Mouse (Mus musculus) hindbrain, embryonic 14.5 days (tissue): ENCODE results near the gene Foxd4. TPM values are rescaled to one million over a fixed set of nuclear protein-coding genes. Genes with fewer than 3 reads are reported as not detected.

ENCODE experiments used
- ATAC-seq: fragments of 200-750 bp; cut with Nextera tagmentation; 2 replicates; pipeline ENCODE4 v1.8.0; 2017; ENCODE audit warnings: moderate number of reproducible peaks, mild to moderate bottlenecking, moderate TSS enrichment, moderate library complexity; ENCODE audit not compliant: low FRiP score
- DNase-seq: peaks from one replicate; pipeline ENCODE4 v3.0.0-alpha.2; 2015; ENCODE audit warnings: low spot score
- H3K27ac ChIP-seq: fragments of 300-500 bp; sonication (generic); 2 replicates; pipeline ENCODE4 v1.5.1; 2014; ENCODE audit warnings: mild to moderate bottlenecking, moderate library complexity
- H3K27me3 ChIP-seq: fragments of 300-500 bp; sonication (generic); 2 replicates; pipeline ENCODE4 v1.6.1; 2014; ENCODE audit warnings: mild to moderate bottlenecking, low read length, mixed read lengths; ENCODE audit not compliant: control insufficient read depth, insufficient read depth
- H3K36me3 ChIP-seq: fragments of 300-500 bp; sonication (generic); replicated peaks from 2 replicates; pipeline ENCODE4 v1.6.1; 2014; ENCODE audit not compliant: control insufficient read depth, insufficient read depth
- H3K4me1 ChIP-seq: fragments of 300-500 bp; sonication (generic); replicated peaks from 2 replicates; pipeline ENCODE4 v1.6.1; 2014; ENCODE audit warnings: antibody characterized with exemption, low read length, mixed read lengths; ENCODE audit not compliant: control insufficient read depth, insufficient read depth
- H3K4me2 ChIP-seq: fragments of 300-500 bp; sonication (generic); replicated peaks from 2 replicates; pipeline ENCODE4 v1.6.1; 2014; ENCODE audit warnings: mild to moderate bottlenecking, moderate library complexity
- H3K4me3 ChIP-seq: fragments of 300-500 bp; sonication (generic); replicated peaks from 2 replicates; pipeline ENCODE4 v1.5.1; 2014; ENCODE audit warnings: mild to moderate bottlenecking, low read length
- H3K9ac ChIP-seq: fragments of 300-500 bp; sonication (generic); 2 replicates; pipeline ENCODE4 v1.6.1; 2014
- H3K9me3 ChIP-seq: fragments of 300-500 bp; sonication (generic); 2 replicates; pipeline ENCODE4 v1.6.1; 2016; ENCODE audit warnings: low read length; ENCODE audit not compliant: control insufficient read depth
- WGBS: fragments of 180-500 bp; shearing (Covaris S2); extraction: QIAGEN DNeasy Blood & Tissue Kit; methylation state at CpG from one replicate; pipeline ENCODE4 v1.1.7; 2014; 5-methylcytosine and 5-hydroxymethylcytosine counted together
- polyA plus RNA-seq: library from polyadenylated mRNA; unstranded; fragments of >200 nt; fragmentation: Nextera tagmentation; extraction: Ambion mirVana; gene quantifications from 2 replicates; pipeline ENCODE4 v1.2.1, GENCODE M21; 2014

The Foxd4 gene
- polyA plus RNA-seq, 1 experiment from 2014 or later = 0.13 TPM

DNA sequence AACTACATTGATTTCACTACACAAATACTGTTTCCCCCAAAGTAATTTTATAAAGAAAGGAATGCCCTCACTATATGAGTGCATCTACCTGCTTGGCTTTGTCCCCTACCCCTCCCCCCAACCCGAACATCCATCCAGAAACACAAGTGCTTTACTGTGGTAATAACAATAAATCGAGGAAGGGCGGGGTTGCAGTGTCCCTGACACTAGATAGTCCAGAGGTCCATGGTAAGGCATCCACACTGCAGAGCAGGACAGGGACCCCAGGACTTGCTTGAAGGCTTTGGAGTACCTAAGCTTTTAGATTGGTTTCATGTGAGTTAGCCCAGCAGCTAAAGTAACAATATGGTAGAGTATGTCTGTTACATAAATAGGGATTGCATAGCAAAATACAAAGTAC is 669 bp upstream of the Foxd4 start:
- 6% methylated on average over 3 of the region's 3 CpGs for WGBS
- no peak overlapping the region for H3K4me2 ChIP-seq
- ATAC-seq = no peak
- no peak overlapping the region for H3K27ac ChIP-seq
- peaks cover 17% of the 10 kb centered on the region; the same call in 1 of the 2 replicates for H3K4me1 ChIP-seq
- H3K9me3 ChIP-seq = no peaks in the 10 kb centered on the region
- H3K27me3 ChIP-seq = peaks cover 72% of the 10 kb centered on the region
- no peak overlapping the region for H3K4me3 ChIP-seq
- H3K9ac ChIP-seq = no peak overlapping the region
- no peak for DNase-seq
- H3K36me3 ChIP-seq = no peaks in the 10 kb centered on the region

- H3K27ac ChIP-seq = no peak overlapping the region
- H3K9ac ChIP-seq = no peak overlapping the region
- DNase-seq (no peak), ATAC-seq (peak; percentile 54; the same call in 1 of the 2 replicates)
- under 1% methylated on average over 83 of the region's 84 CpGs for WGBS
- H3K36me3 ChIP-seq = no peaks in the 10 kb centered on the region
- no peaks in the 10 kb centered on the region for H3K9me3 ChIP-seq
- peaks cover 83% of the 10 kb centered on the region for H3K27me3 ChIP-seq
- peak overlapping the region; percentile 34 for H3K4me3 ChIP-seq
- H3K4me2 ChIP-seq = peak overlapping the region; percentile 58
- peaks cover 17% of the 10 kb centered on the region; the same call in 1 of the 2 replicates for H3K4me1 ChIP-seq
Measured at GRCm38 (mm10) chr19:24899578-24900544, 1.1 kb downstream of the Foxd4 start.

DNA sequence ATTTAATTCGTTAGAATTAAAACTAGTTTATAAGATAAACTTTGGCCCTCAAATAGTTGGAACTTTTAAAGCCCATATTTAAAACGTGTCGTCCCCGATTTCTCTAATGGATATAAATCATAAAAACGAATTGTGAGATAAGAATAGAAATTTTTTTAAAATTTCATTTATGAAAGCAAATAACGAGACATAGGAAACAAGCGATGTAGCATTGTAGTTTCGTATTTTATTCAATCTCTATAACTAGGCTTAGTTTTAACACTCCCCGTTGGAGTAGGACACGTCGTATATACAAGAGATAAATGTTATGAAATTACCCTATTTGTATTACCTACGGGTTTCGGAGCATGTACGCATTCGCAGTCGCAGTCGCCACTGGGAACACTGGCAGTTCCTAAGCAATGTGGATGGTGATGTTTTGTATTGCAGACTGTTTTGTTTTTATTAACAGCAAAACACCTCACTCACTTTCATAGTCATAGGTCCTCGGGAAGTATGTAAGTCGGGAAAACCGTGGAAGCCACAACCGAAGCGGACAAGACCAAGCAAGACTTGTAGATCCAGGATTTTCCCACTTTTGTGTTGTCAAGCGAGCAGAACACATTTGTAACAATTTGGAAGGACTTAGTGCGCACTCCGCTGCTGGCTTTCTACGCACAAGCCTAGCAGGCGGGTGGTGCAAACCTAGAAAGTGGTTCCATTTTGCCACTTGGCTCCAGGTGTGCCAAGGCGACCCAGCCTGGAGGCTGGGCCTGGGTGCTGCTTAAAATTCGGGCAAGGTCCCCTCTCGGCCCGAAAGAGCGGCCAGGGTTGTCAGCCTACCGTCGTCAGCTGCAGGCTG is 2.0 kb downstream of the Foxd4 start:
- peaks cover 77% of the 10 kb centered on the region for H3K27me3 ChIP-seq

DNA sequence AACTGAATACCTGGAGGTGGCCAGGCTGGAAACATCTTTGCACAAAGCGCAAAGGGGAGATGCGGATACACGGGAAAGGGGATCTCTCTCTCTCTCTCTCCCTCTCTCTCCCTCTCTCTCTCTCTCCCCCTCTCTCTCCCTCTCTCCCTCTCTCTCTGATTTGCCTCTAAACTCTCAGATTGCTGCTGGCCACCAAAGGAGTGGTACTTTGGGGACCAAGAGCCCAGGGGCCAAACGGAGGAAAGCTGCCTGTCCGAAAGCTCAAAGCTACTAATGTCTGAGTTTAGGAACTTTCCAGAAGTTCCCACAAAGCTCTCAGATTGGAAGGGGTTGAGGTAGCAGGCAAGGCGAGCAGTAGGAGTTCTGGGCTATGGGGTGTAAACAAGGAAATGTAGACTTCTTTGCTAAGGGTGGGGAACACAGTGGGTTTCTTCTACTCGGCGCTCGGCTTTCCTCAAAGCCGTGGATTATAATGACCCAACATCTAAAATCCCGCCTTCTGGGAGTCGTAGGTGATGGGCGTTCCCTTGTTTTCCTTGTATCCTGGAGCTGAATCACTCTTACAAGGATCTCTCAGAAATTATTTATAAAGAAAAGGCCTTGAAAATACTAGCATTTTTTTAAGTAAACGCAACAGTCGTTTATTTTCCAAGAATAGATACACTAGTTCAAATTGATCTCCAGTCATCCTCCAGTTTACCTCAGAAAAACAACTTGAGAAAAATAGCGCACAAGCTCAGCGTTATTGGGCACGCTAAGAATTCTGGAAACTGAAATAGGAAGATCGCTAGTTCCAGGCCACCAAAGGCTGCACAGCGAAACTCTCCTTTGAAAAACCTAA is 2.9 kb downstream of the Foxd4 start:
- H3K4me3 ChIP-seq = no peak overlapping the region
- H3K27me3 ChIP-seq = peaks cover 72% of the 10 kb centered on the region
- no peak overlapping the region for H3K9ac ChIP-seq
- H3K4me1 ChIP-seq = peaks cover 17% of the 10 kb centered on the region; the same call in 1 of the 2 replicates
- no peak overlapping the region for H3K27ac ChIP-seq
- H3K4me2 ChIP-seq = no peak overlapping the region
- DNase-seq (no peak), ATAC-seq (no peak)
- no peaks in the 10 kb centered on the region for H3K36me3 ChIP-seq
- WGBS = 2% methylated on average over 20 of the region's 20 CpGs
- no peaks in the 10 kb centered on the region for H3K9me3 ChIP-seq

More for the DNA sequence above, 2.0 kb downstream of the Foxd4 start:
- Histone ChIP-seq H3K4me2 (peak overlapping the region; percentile 58), H3K27ac (no peak overlapping the region), H3K9ac (no peak overlapping the region), H3K9me3 (no peaks in the 10 kb centered on the region), H3K4me3 (peak overlapping the region; percentile 34), H3K4me1 (peaks cover 17% of the 10 kb centered on the region; the same call in 1 of the 2 replicates), H3K36me3 (no peaks in the 10 kb centered on the region)
- 3% methylated on average over 34 of the region's 34 CpGs for WGBS
- peak; percentile 55 for DNase-seq
- ATAC-seq = no peak

DNA sequence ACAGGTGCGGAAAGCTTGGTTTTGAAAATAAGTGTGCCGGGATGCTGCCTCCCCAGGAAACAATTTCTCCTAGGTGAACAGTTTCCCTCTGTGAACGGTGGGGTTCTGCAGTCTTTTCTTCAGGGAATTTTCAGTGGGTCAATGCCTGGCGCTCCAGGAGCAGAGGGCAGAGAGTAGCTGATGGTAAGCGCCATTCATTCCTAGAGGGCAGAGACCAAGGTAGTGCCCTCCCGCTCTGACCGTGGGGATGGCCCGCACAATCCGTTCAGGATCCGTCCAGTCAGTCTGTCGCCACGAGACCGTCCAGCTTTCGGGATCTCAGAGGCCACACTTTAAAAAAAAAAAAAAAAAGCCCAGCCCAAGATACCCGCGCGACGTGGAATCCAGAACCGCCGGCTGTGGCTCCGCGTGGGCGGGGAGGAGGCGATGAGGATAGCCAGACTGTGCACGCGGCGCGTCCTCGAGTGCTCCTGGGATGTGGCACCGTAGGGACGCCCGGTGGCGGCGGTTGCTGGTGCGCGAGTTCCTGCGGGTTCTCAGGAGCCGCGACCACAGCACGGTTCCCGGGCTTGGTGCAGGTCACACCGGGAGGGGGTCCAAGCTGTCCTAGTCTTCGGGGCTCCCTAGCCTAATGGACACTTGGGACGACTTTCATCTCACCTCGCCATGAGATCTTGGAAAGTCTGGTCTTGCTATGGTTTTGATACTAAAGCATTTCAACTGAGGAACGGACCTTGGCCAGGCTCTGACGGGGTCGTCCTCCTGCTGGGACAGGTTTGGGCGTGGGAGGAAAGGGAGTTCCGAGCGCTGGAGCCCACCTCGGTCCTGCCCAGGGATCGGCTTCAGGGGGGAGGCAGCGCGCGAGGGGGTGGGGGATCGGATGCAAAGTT is 3.7 kb downstream of the Foxd4 start:
- H3K4me2 ChIP-seq = peak overlapping the region; percentile 27; the same call in 1 of the 2 replicates
- no peaks in the 10 kb centered on the region for H3K9me3 ChIP-seq
- peak overlapping the region; percentile 7; the same call in 1 of the 2 replicates for H3K4me3 ChIP-seq
- no peak overlapping the region for H3K27ac ChIP-seq
- H3K9ac ChIP-seq = no peak overlapping the region
- H3K4me1 ChIP-seq = peaks cover 17% of the 10 kb centered on the region; the same call in 1 of the 2 replicates
- ATAC-seq = no peak
- WGBS = 1% methylated on average over 57 of the region's 57 CpGs
- peaks cover 64% of the 10 kb centered on the region for H3K27me3 ChIP-seq
- no peak for DNase-seq
- H3K36me3 ChIP-seq = no peaks in the 10 kb centered on the region

GRCm38 (mm10) chr19:24896536-24896935 is 4.5 kb downstream of the Foxd4 start:
- Histone ChIP-seq H3K4me3 (no peak overlapping the region), H3K4me1 (peaks cover 17% of the 10 kb centered on the region; the same call in 1 of the 2 replicates), H3K9me3 (no peaks in the 10 kb centered on the region), H3K9ac (no peak overlapping the region), H3K27me3 (peaks cover 56% of the 10 kb centered on the region), H3K4me2 (no peak overlapping the region), H3K36me3 (no peaks in the 10 kb centered on the region), H3K27ac (no peak overlapping the region)
- ATAC-seq = no peak
- 13% methylated on average over 4 of the region's 4 CpGs for WGBS
- no peak for DNase-seq

GRCm38 (mm10) chr19:24886888-24887287 is 14.1 kb downstream of the Foxd4 start:
- Histone ChIP-seq H3K27me3 (no peaks in the 10 kb centered on the region), H3K4me1 (no peaks in the 10 kb centered on the region), H3K9ac (no peak overlapping the region), H3K27ac (no peak overlapping the region), H3K4me2 (no peak overlapping the region), H3K4me3 (no peak overlapping the region), H3K9me3 (no peaks in the 10 kb centered on the region), H3K36me3 (no peaks in the 10 kb centered on the region)
- ATAC-seq (no peak), DNase-seq (no peak)
- WGBS = 96% methylated on average over 3 of the region's 3 CpGs

GRCm38 (mm10) chr19:24885504-24885903 is 15.5 kb downstream of the Foxd4 start:
- H3K4me3 ChIP-seq = no peak overlapping the region
- no peaks in the 10 kb centered on the region for H3K36me3 ChIP-seq
- H3K9me3 ChIP-seq = no peaks in the 10 kb centered on the region
- peak; percentile 79 for DNase-seq
- WGBS = 12% methylated on average over 5 of the region's 5 CpGs
- peak; percentile 43; the same call in 1 of the 2 replicates for ATAC-seq
- no peak overlapping the region for H3K4me2 ChIP-seq
- H3K27me3 ChIP-seq = no peaks in the 10 kb centered on the region
- no peak overlapping the region for H3K9ac ChIP-seq
- H3K27ac ChIP-seq = no peak overlapping the region
- H3K4me1 ChIP-seq = no peaks in the 10 kb centered on the region
